Mouse (Mus musculus): Measurements from ENCODE around the gene Nrip2. TPM values are rescaled to one million over a fixed set of nuclear protein-coding genes. Genes with fewer than 3 reads are reported as not detected.

The Nrip2 gene
- total and polyA plus RNA-seq, 2 experiments from 2014 or later = 1.6 to 8.2 TPM

DNA sequence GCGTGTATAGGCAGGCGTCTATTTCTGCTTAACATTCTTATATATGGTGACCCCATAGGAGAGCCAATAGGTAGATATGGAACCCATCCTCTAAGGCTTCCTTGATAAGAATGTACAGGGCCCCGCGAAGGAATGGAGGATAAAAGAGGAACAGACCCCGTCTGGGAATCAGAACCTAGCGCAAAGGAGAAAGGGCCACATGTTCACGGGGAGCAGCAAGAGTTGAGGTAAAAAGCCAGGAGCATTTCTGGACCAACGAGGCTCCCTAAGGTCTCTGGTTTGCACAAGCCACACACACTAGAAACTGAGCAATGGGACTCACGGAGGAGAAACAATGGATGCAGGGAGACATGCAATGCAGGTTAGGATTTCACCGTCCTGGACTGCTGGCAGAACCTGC is 38.2 kb downstream of the Nrip2 start:
- Histone ChIP-seq H3K9me3 (replicated peaks; ENCODE audit: control insufficient read depth, low read length) (no peaks in the 10 kb centered on the region), H3K36me3 (replicated peaks; ENCODE audit: control insufficient read depth, insufficient read depth, low read length) (peaks cover 33% of the 10 kb centered on the region), H3K9ac (replicated peaks; ENCODE audit: low read depth, low read length) (peak overlapping the region; percentile 82), H3K4me2 (ENCODE audit: low read depth, low read length) (peak overlapping the region; percentile 90), H3K4me1 (ENCODE audit: control insufficient read depth, insufficient read depth) (peaks cover 43% of the 10 kb centered on the region), H3K4me3 (ENCODE audit: low read depth, low read length) (peak overlapping the region; percentile 83), H3K27me3 (ENCODE audit: control insufficient read depth, insufficient read depth, low read length) (no peaks in the 10 kb centered on the region), H3K27ac (ENCODE audit: low read depth) (peak overlapping the region; percentile 88)
- DNase-seq (ENCODE audit: low spot score) (no peak), ATAC-seq (ENCODE audit: insufficient read depth, low read depth) (no peak)
- TF ChIP-seq CTCF (IDR thresholded peaks at IDR 0.05; ENCODE audit: low read depth) = no peak
- TF ChIP-seq EP300 (IDR thresholded peaks at IDR 0.05; ENCODE audit: low read depth) = no peak
- WGBS = 5% methylated on average over 10 of the region's 10 CpGs

DNA sequence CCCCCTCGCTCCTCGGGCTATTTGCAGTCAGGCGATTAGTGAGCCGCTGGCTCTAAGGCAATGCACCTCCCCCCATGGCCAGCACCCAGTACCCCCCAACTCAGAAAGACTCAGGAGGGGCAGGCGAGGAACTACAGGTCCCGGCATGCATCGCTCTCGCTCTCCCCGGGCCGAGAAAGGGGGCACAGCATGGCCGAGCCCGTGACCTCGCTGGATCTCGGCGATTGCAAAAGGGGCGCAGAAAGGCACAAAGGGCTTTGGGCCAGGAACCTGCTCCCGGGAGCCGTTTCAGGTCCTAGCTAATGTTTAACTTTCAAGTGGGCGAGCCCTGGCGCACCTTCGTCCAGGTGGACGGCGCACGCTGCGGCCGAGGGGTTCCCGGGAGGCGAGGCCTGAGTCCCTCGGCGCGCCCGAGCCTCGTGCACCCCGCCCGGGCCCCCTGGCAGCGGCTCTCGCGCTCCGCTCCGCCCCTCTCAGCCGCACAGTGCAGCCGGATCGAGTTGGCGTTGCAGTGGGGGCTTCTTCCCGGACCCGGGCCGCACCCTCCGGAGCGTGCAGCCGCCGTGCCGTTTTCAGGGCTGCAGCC is 38.7 kb downstream of the Nrip2 start:
- Histone ChIP-seq H3K4me2 (ENCODE audit: low read depth, low read length) (peak overlapping the region; percentile 90), H3K27ac (ENCODE audit: low read depth) (peak overlapping the region; percentile 88), H3K4me1 (ENCODE audit: control insufficient read depth, insufficient read depth) (peaks cover 37% of the 10 kb centered on the region), H3K36me3 (replicated peaks; ENCODE audit: control insufficient read depth, insufficient read depth, low read length) (peaks cover 28% of the 10 kb centered on the region), H3K27me3 (ENCODE audit: control insufficient read depth, insufficient read depth, low read length) (no peaks in the 10 kb centered on the region), H3K9me3 (replicated peaks; ENCODE audit: control insufficient read depth, low read length) (no peaks in the 10 kb centered on the region), H3K4me3 (ENCODE audit: low read depth, low read length) (peak overlapping the region; percentile 83), H3K9ac (replicated peaks; ENCODE audit: low read depth, low read length) (peak overlapping the region; percentile 82)
- DNase-seq (ENCODE audit: low spot score) = peak; percentile 63
- peak; percentile 57 for ATAC-seq (ENCODE audit: insufficient read depth, low read depth)
- TF ChIP-seq EP300 (IDR thresholded peaks at IDR 0.05; ENCODE audit: low read depth) = no peak
- no peak for TF ChIP-seq CTCF (IDR thresholded peaks at IDR 0.05; ENCODE audit: low read depth)
- WGBS = under 1% methylated on average over 52 of the region's 52 CpGs

DNA sequence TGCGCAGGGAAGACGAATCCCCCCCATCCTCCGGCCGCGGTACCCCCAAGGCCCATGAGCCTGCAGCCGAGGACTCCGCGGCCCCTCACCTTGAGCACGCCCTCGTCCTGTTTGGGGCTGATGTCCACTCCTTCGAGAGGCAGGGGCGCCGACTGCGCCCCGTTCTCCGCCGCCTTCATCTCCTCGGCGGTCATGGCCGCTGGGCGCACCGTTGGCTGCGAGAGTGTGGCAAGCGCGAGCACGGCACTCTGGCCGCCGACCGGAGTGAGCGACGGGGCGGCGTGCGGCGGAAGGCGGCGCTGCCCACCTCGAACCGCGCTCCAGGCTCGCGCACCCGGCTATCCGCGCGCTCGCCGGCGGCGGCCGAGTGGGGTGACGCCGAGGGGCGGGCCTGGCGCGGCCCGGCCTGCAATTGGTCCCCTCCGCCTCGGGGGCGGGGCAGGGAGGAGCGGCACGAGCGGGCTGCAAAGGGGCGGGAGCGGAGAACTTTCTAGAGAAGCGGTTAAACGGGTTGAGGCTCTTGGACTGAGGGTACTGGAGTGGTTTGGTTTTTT is 39.3 kb downstream of the Nrip2 start, which contains the start of gene Fkbp4:
TSS of gene Fkbp4 (minus strand) at position 361 of the 554 bp plus-strand sequence.
- Histone ChIP-seq H3K27me3 (ENCODE audit: control insufficient read depth, insufficient read depth, low read length) (no peaks in the 10 kb centered on the region), H3K36me3 (replicated peaks; ENCODE audit: control insufficient read depth, insufficient read depth, low read length) (peaks cover 22% of the 10 kb centered on the region), H3K9me3 (replicated peaks; ENCODE audit: control insufficient read depth, low read length) (no peaks in the 10 kb centered on the region), H3K4me1 (ENCODE audit: control insufficient read depth, insufficient read depth) (peaks cover 35% of the 10 kb centered on the region), H3K9ac (replicated peaks; ENCODE audit: low read depth, low read length) (peak within 1 kb of the TSS; percentile 82), H3K27ac (ENCODE audit: low read depth) (peak within 1 kb of the TSS; percentile 88), H3K4me2 (ENCODE audit: low read depth, low read length) (peak within 1 kb of the TSS; percentile 90), H3K4me3 (ENCODE audit: low read depth, low read length) (peak within 1 kb of the TSS; percentile 83)
- TF ChIP-seq EP300 (IDR thresholded peaks at IDR 0.05; ENCODE audit: low read depth) = no peak
- 0% methylated on average over 61 of the region's 67 CpGs for WGBS
- peak; percentile 95 for ATAC-seq (ENCODE audit: insufficient read depth, low read depth)
- peak; percentile 93 for DNase-seq (ENCODE audit: low spot score)

DNA sequence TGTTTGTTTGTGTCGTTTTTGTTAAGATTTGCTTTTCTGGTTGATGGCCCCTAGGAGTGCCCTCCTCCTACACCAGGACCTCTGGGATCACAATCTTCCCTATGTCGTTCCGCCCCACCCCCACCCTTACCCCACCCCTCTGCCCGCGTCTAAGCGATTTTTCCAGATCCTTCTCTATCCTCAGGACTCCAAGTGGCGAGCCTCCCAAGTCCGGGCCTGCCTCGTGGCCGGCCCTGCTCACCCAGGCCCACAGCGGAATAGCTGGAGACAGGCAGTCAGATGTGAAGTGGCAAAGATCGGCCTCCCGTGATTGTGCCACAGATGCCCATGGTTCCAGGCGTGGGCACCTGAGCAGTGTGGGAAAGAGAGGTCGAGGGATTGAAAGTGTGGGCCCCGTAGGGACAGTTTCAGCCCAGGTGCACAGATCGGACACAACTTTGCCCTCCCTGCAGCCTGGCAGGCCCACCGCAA is 39.8 kb downstream of the Nrip2 start:
- Histone ChIP-seq H3K4me2 (ENCODE audit: low read depth, low read length) (peak overlapping the region; percentile 90), H3K27me3 (ENCODE audit: control insufficient read depth, insufficient read depth, low read length) (no peaks in the 10 kb centered on the region), H3K36me3 (replicated peaks; ENCODE audit: control insufficient read depth, insufficient read depth, low read length) (peaks cover 17% of the 10 kb centered on the region), H3K4me1 (ENCODE audit: control insufficient read depth, insufficient read depth) (peaks cover 35% of the 10 kb centered on the region), H3K4me3 (ENCODE audit: low read depth, low read length) (peak overlapping the region; percentile 83), H3K27ac (ENCODE audit: low read depth) (no peak overlapping the region), H3K9ac (replicated peaks; ENCODE audit: low read depth, low read length) (peak overlapping the region; percentile 17; the same call in 1 of the 2 replicates), H3K9me3 (replicated peaks; ENCODE audit: control insufficient read depth, low read length) (no peaks in the 10 kb centered on the region)
- DNase-seq (ENCODE audit: low spot score) (no peak), ATAC-seq (ENCODE audit: insufficient read depth, low read depth) (peak; percentile 26)
- no peak for TF ChIP-seq CTCF (IDR thresholded peaks at IDR 0.05; ENCODE audit: low read depth)
- TF ChIP-seq EP300 (IDR thresholded peaks at IDR 0.05; ENCODE audit: low read depth) = no peak
- 20% methylated on average over 18 of the region's 18 CpGs for WGBS

DNA sequence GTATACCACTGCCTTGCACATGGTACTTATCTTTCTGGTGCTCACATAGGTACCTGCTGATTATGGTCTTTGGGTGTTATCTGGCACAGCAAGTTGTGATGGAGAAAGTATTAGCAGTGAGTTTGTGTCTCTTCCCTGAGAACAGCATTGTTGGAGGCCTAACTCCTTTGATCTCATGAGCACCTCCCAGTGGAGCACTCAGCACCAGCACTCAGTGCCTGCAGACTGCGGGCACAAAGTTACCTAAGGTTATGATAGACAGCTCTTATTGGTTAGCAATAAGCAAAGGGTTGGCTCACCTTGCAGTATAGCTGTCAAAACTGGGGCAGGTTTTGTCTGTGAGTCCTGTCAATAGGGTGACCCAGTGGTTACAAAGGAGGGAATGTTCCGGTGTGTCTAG is 41.1 kb downstream of the Nrip2 start:
- 88% methylated on average over 2 of the region's 2 CpGs for WGBS
- ATAC-seq (ENCODE audit: insufficient read depth, low read depth) = no peak
- no peaks in the 10 kb centered on the region for H3K27me3 ChIP-seq (ENCODE audit: control insufficient read depth, insufficient read depth, low read length)

More for the DNA sequence above, 41.1 kb downstream of the Nrip2 start:
- Histone ChIP-seq H3K36me3 (replicated peaks; ENCODE audit: control insufficient read depth, insufficient read depth, low read length) (peaks cover 4% of the 10 kb centered on the region; the same call in 1 of the 2 replicates), H3K9ac (replicated peaks; ENCODE audit: low read depth, low read length) (no peak overlapping the region), H3K4me3 (ENCODE audit: low read depth, low read length) (no peak overlapping the region), H3K27ac (ENCODE audit: low read depth) (no peak overlapping the region), H3K4me1 (ENCODE audit: control insufficient read depth, insufficient read depth) (peaks cover 28% of the 10 kb centered on the region; the same call in 1 of the 2 replicates), H3K4me2 (ENCODE audit: low read depth, low read length) (no peak overlapping the region), H3K9me3 (replicated peaks; ENCODE audit: control insufficient read depth, low read length) (no peaks in the 10 kb centered on the region)
- TF ChIP-seq EP300 (IDR thresholded peaks at IDR 0.05; ENCODE audit: low read depth) = no peak
- TF ChIP-seq CTCF (IDR thresholded peaks at IDR 0.05; ENCODE audit: low read depth) = no peak
- no peak for DNase-seq (ENCODE audit: low spot score)
